Mouse (Mus musculus): ENCODE measurements around the gene Peli3.

DNA sequence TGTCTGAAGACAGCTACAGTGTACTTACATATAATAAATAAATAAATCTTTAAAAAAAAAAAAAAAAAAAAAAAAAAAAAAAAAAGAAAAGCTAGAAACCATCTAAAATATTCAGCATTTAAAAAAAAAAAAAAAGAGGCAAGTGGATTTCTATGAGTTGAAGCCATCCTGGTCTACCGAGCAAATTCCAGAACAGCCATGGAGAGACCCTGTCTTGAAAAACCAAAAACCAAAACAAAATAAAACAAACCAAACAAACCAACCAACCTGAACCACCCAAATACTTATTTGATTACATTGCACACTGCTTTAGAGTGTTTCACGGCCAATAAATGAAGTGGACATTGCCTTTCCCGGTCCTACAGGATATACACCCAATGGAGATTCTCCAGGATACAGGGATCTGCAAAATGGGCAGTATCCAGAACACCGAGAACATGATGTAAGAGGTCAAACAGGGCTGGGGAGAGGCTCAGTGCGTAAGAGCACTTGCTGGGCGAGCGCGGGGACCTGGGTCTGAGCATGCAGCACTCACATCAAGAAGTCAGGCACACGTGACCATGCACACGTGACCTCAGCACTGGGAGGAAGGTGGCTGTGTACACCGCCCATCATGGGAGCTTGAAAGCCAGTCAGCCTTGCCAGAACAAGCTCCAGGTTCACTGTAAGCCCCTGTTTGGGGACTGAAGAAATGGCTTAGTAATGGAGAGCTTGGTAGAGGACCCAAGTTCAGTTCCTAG lies 17.6 kb downstream of the Peli3 start:
- TF ChIP-seq CTCF (conservative IDR thresholded peaks at IDR 0.05; ENCODE audit: insufficient read depth, insufficient read length, low read depth, low read length) (no peak), POLR2A (IDR thresholded peaks at IDR 0.05; ENCODE audit: low read depth, low read length) (no peak)

Measured in kidney, adult 2 months (tissue).